Mouse (Mus musculus): ENCODE data around the gene A830031A19Rik. TPM values are rescaled to one million over a fixed set of nuclear protein-coding genes. Genes with fewer than 3 reads are reported as not detected.

Gene A830031A19Rik
- polyA plus RNA-seq, 1 experiment, result not detected

GRCm38 (mm10) chr11:24079392-24080391, 4.8 kb upstream of the A830031A19Rik start:
- TF ChIP-seq POLR2A (IDR thresholded peaks at IDR 0.05; ENCODE audit: low read depth, low read length) (no peak), CTCF (IDR thresholded peaks at IDR 0.05; ENCODE audit: extremely low read depth, insufficient read depth, insufficient read length, insufficient replicate concordance) (no peak)
- Histone ChIP-seq H3K36me3 (ENCODE audit: control insufficient read depth, insufficient read depth, low read length) (peaks cover 4% of the 10 kb centered on the region; the same call in 1 of the 2 replicates), H3K4me1 (ENCODE audit: control insufficient read depth, insufficient read depth, insufficient read length) (peaks cover 2% of the 10 kb centered on the region; the same call in 1 of the 2 replicates), H3K4me3 (ENCODE audit: extremely low read depth, insufficient read depth, insufficient read length) (peak overlapping the region; percentile 70), H3K27me3 (ENCODE audit: control insufficient read depth, insufficient read depth, low read length) (peaks cover 4% of the 10 kb centered on the region; the same call in 1 of the 2 replicates), H3K27ac (ENCODE audit: insufficient read depth, low read length) (peak overlapping the region; percentile 96)
- under 1% methylated on average over 43 of the region's 43 CpGs for WGBS
- peak in 1 of 2 experiments; percentile 36 for DNase-seq (ENCODE audit: low read depth in 1 of 2, low spot score in 2 of 2)

- Histone ChIP-seq H3K36me3 (ENCODE audit: control insufficient read depth, insufficient read depth, low read length) (peaks cover 4% of the 10 kb centered on the region; the same call in 1 of the 2 replicates), H3K27me3 (ENCODE audit: control insufficient read depth, insufficient read depth, low read length) (peaks cover 4% of the 10 kb centered on the region; the same call in 1 of the 2 replicates), H3K4me1 (ENCODE audit: control insufficient read depth, insufficient read depth, insufficient read length) (no peaks in the 10 kb centered on the region; the same call in 1 of the 2 replicates), H3K27ac (ENCODE audit: insufficient read depth, low read length) (peak overlapping the region; percentile 96), H3K4me3 (ENCODE audit: extremely low read depth, insufficient read depth, insufficient read length) (peak overlapping the region; percentile 70)
- WGBS, result under 1% methylated on average over 38 of the region's 38 CpGs
- DNase-seq (ENCODE audit: low read depth in 1 of 2, low spot score in 2 of 2), result peak in 1 of 2 experiments; percentile 62
- TF ChIP-seq POLR2A (IDR thresholded peaks at IDR 0.05; ENCODE audit: low read depth, low read length) (no peak), CTCF (IDR thresholded peaks at IDR 0.05; ENCODE audit: extremely low read depth, insufficient read depth, insufficient read length, insufficient replicate concordance) (no peak)
Observed at GRCm38 (mm10) chr11:24078706-24079316, 4.0 kb upstream of the A830031A19Rik start.

- TF ChIP-seq CTCF (IDR thresholded peaks at IDR 0.05; ENCODE audit: extremely low read depth, insufficient read depth, insufficient read length, insufficient replicate concordance), result no peak
- TF ChIP-seq POLR2A (IDR thresholded peaks at IDR 0.05; ENCODE audit: low read depth, low read length), result no peak
- peak within 1 kb of the TSS; percentile 70 for H3K4me3 ChIP-seq (ENCODE audit: extremely low read depth, insufficient read depth, insufficient read length)
- WGBS, result under 1% methylated on average over 38 of the region's 51 CpGs
- H3K4me1 ChIP-seq (ENCODE audit: control insufficient read depth, insufficient read depth, insufficient read length), result no peaks in the 10 kb centered on the region; the same call in 1 of the 2 replicates
- peak in 1 of 2 experiments; percentile 51 for DNase-seq (ENCODE audit: low read depth in 1 of 2, low spot score in 2 of 2)
- H3K36me3 ChIP-seq (ENCODE audit: control insufficient read depth, insufficient read depth, low read length), result peaks cover 4% of the 10 kb centered on the region; the same call in 1 of the 2 replicates
- peaks cover 4% of the 10 kb centered on the region; the same call in 1 of the 2 replicates for H3K27me3 ChIP-seq (ENCODE audit: control insufficient read depth, insufficient read depth, low read length)
- peak within 1 kb of the TSS; percentile 96 for H3K27ac ChIP-seq (ENCODE audit: insufficient read depth, low read length)
Observed at GRCm38 (mm10) chr11:24077795-24078705, 3.2 kb upstream of the A830031A19Rik start, which contains the start of gene Bcl11a. Bcl11a (plus strand) TSS chr11:24078056.

- DNase-seq (ENCODE audit: low read depth in 1 of 2, low spot score in 2 of 2), result peak in 1 of 2 experiments; percentile 80
- peak overlapping the region; percentile 70 for H3K4me3 ChIP-seq (ENCODE audit: extremely low read depth, insufficient read depth, insufficient read length)
- under 1% methylated on average over 58 of the region's 59 CpGs for WGBS
- no peak for TF ChIP-seq POLR2A (IDR thresholded peaks at IDR 0.05; ENCODE audit: low read depth, low read length)
- peak; percentile 27; the same call in 1 of the 2 replicates for TF ChIP-seq CTCF (IDR thresholded peaks at IDR 0.05; ENCODE audit: extremely low read depth, insufficient read depth, insufficient read length, insufficient replicate concordance)
- peak overlapping the region; percentile 94 for H3K27ac ChIP-seq (ENCODE audit: insufficient read depth, low read length)
- H3K36me3 ChIP-seq (ENCODE audit: control insufficient read depth, insufficient read depth, low read length), result peaks cover 4% of the 10 kb centered on the region; the same call in 1 of the 2 replicates
- H3K27me3 ChIP-seq (ENCODE audit: control insufficient read depth, insufficient read depth, low read length), result peaks cover 4% of the 10 kb centered on the region; the same call in 1 of the 2 replicates
- no peaks in the 10 kb centered on the region; the same call in 1 of the 2 replicates for H3K4me1 ChIP-seq (ENCODE audit: control insufficient read depth, insufficient read depth, insufficient read length)
Observed at GRCm38 (mm10) chr11:24076821-24077730, 2.2 kb upstream of the A830031A19Rik start.

- TF ChIP-seq CTCF (IDR thresholded peaks at IDR 0.05; ENCODE audit: extremely low read depth, insufficient read depth, insufficient read length, insufficient replicate concordance), result no peak
- TF ChIP-seq POLR2A (IDR thresholded peaks at IDR 0.05; ENCODE audit: low read depth, low read length), result no peak; the same call in 1 of the 2 replicates
- DNase-seq (ENCODE audit: low read depth in 1 of 2, low spot score in 2 of 2), result peak; percentile 80
- Histone ChIP-seq H3K27me3 (ENCODE audit: control insufficient read depth, insufficient read depth, low read length) (peaks cover 4% of the 10 kb centered on the region; the same call in 1 of the 2 replicates), H3K36me3 (ENCODE audit: control insufficient read depth, insufficient read depth, low read length) (0 out of 2 replicates have a peak, but pooled peaks cover 2% of the 10 kb centered on the region), H3K4me1 (ENCODE audit: control insufficient read depth, insufficient read depth, insufficient read length) (no peaks in the 10 kb centered on the region), H3K4me3 (ENCODE audit: extremely low read depth, insufficient read depth, insufficient read length) (peak overlapping the region; percentile 70), H3K27ac (ENCODE audit: insufficient read depth, low read length) (peak overlapping the region; percentile 94)
- under 1% methylated on average over 32 of the region's 32 CpGs for WGBS
Observed at GRCm38 (mm10) chr11:24076127-24076650, 1.3 kb upstream of the A830031A19Rik start.
